Mouse (Mus musculus) midbrain, postnatal 0 days (tissue): Measurements from ENCODE around the gene Tmem150c. TPM values are rescaled to one million over a fixed set of nuclear protein-coding genes. Genes with fewer than 3 reads are reported as not detected.

Experiments used
- ATAC-seq: fragments of 200-750 bp; cut with Nextera tagmentation; 2 replicates; pipeline ENCODE4 v1.8.0; 2017; ENCODE audit warnings: moderate number of reproducible peaks, mild to moderate bottlenecking, moderate TSS enrichment, moderate library complexity; ENCODE audit not compliant: low FRiP score
- DNase-seq: peaks from one replicate; pipeline ENCODE4 v3.0.0-alpha.2; 2015; ENCODE audit warnings: low spot score
- H3K27ac ChIP-seq: fragments of 300-500 bp; sonication (generic); 2 replicates; pipeline ENCODE4 v1.5.1; 2014; ENCODE audit warnings: low read depth, mild to moderate bottlenecking, low read length, mixed read lengths
- H3K27me3 ChIP-seq: fragments of 300-500 bp; sonication (generic); 2 replicates; pipeline ENCODE4 v1.6.1; 2014; ENCODE audit warnings: low read length, control low read depth, mixed read lengths; ENCODE audit not compliant: insufficient read depth
- H3K36me3 ChIP-seq: fragments of 300-500 bp; sonication (generic); 2 replicates; pipeline ENCODE4 v1.6.1; 2014; ENCODE audit warnings: low read length, control low read depth, mixed read lengths; ENCODE audit not compliant: insufficient read depth
- H3K4me1 ChIP-seq: fragments of 300-500 bp; sonication (generic); 2 replicates; pipeline ENCODE4 v1.6.1; 2014; ENCODE audit warnings: mild to moderate bottlenecking, control low read depth, antibody characterized with exemption, low read length, mixed read lengths; ENCODE audit not compliant: insufficient read depth
- H3K4me2 ChIP-seq: fragments of 300-500 bp; sonication (generic); 2 replicates; pipeline ENCODE4 v1.6.1; 2014; ENCODE audit warnings: low read depth, mild to moderate bottlenecking, low read length, mixed read lengths; ENCODE audit not compliant: poor library complexity, severe bottlenecking
- H3K4me3 ChIP-seq: fragments of 300-500 bp; sonication (generic); 2 replicates; pipeline ENCODE4 v1.5.1; 2014; ENCODE audit warnings: low read depth, mild to moderate bottlenecking, low read length, moderate library complexity
- H3K9ac ChIP-seq: fragments of 300-500 bp; sonication (generic); replicated peaks from 2 replicates; pipeline ENCODE4 v1.6.1; 2014; ENCODE audit warnings: mild to moderate bottlenecking, low read length, moderate library complexity, mixed read lengths; ENCODE audit not compliant: poor library complexity, severe bottlenecking
- H3K9me3 ChIP-seq: fragments of 300-500 bp; sonication (generic); 2 replicates; pipeline ENCODE4 v1.6.1; 2016; ENCODE audit warnings: low read length, control low read depth
- CTCF ChIP-seq: IDR thresholded peaks from 2 replicates; pipeline ENCODE4 v1.5.1; 2016; ENCODE audit warnings: antibody characterized with exemption, mild to moderate bottlenecking
- WGBS: fragments of 180-500 bp; shearing (Covaris S2); extraction: QIAGEN DNeasy Blood & Tissue Kit; methylation state at CpG from one replicate; pipeline ENCODE4 v1.1.7; 2014; 5-methylcytosine and 5-hydroxymethylcytosine counted together
- polyA plus RNA-seq: library from polyadenylated mRNA; unstranded; fragments of >200 nt; fragmentation: Nextera tagmentation; extraction: Ambion mirVana; gene quantifications from 2 replicates; pipeline ENCODE4 v1.2.1, GENCODE M21; 2015
- total RNA-seq: library from RNA; depleted of rRNA; stranded (reverse); fragments of >200 nt; gene quantifications from 2 replicates; pipeline ENCODE4 v1.2.3, GENCODE M21; 2014

The Tmem150c gene
- total and polyA plus RNA-seq, 2 experiments from 2014 or later = 49.1 to 63.7 TPM

- H3K9me3 ChIP-seq = no peaks in the 10 kb centered on the region
- peak overlapping the region; percentile 100 for H3K27ac ChIP-seq
- H3K27me3 ChIP-seq = no peaks in the 10 kb centered on the region
- H3K4me1 ChIP-seq = peaks cover 8% of the 10 kb centered on the region; the same call in 1 of the 2 replicates
- peak; percentile 93 for TF ChIP-seq CTCF
- H3K4me2 ChIP-seq = peak overlapping the region; percentile 81
- H3K9ac ChIP-seq = peak overlapping the region; percentile 91
- DNase-seq (peak; percentile 94), ATAC-seq (peak; percentile 83)
- WGBS = under 1% methylated on average over 80 of the region's 113 CpGs
- H3K4me3 ChIP-seq = peak overlapping the region; percentile 62
- H3K36me3 ChIP-seq = peaks cover 2% of the 10 kb centered on the region
Measured at GRCm38 (mm10) chr5:100038714-100039601, 120.7 kb downstream of the Tmem150c start.

- Histone ChIP-seq H3K9ac (peak overlapping the region; percentile 88), H3K4me3 (peak overlapping the region; percentile 62), H3K4me1 (peaks cover 8% of the 10 kb centered on the region; the same call in 1 of the 2 replicates), H3K27me3 (no peaks in the 10 kb centered on the region), H3K36me3 (peaks cover 4% of the 10 kb centered on the region), H3K9me3 (no peaks in the 10 kb centered on the region), H3K27ac (peak overlapping the region; percentile 100), H3K4me2 (peak overlapping the region; percentile 81)
- WGBS = under 1% methylated on average over 29 of the region's 45 CpGs
- TF ChIP-seq CTCF = no peak
- DNase-seq (peak; percentile 85), ATAC-seq (peak; percentile 26)
Measured at GRCm38 (mm10) chr5:100037965-100038713, 121.5 kb downstream of the Tmem150c start.

- no peak for DNase-seq
- Histone ChIP-seq H3K27ac (no peak overlapping the region), H3K4me3 (peak overlapping the region; percentile 62), H3K4me2 (peak overlapping the region; percentile 81), H3K4me1 (0 out of 2 replicates have a peak, but pooled peaks cover 4% of the 10 kb centered on the region), H3K36me3 (peaks cover 9% of the 10 kb centered on the region), H3K9ac (0 out of 2 replicates have a peak overlapping the region, but pooled peaks have one; percentile 9), H3K27me3 (no peaks in the 10 kb centered on the region), H3K9me3 (no peaks in the 10 kb centered on the region)
- WGBS = 15% methylated on average over 7 of the region's 7 CpGs
- TF ChIP-seq CTCF = no peak
- ATAC-seq = no peak
Measured at GRCm38 (mm10) chr5:100036681-100037080, 122.9 kb downstream of the Tmem150c start.

GRCm38 (mm10) chr5:100035950-100036349 is 123.7 kb downstream of the Tmem150c start:
- TF ChIP-seq CTCF = peak; percentile 24
- Histone ChIP-seq H3K4me3 (peak overlapping the region; percentile 62; the same call in 1 of the 2 replicates), H3K27ac (no peak overlapping the region), H3K9ac (no peak overlapping the region), H3K36me3 (peaks cover 9% of the 10 kb centered on the region), H3K4me2 (peak overlapping the region; percentile 81), H3K27me3 (no peaks in the 10 kb centered on the region), H3K4me1 (0 out of 2 replicates have a peak, but pooled peaks cover 4% of the 10 kb centered on the region), H3K9me3 (no peaks in the 10 kb centered on the region)
- DNase-seq = no peak
- no peak for ATAC-seq
- WGBS = 47% methylated on average over 7 of the region's 7 CpGs

- ATAC-seq (no peak; the same call in 1 of the 2 replicates), DNase-seq (no peak)
- TF ChIP-seq CTCF = no peak
- 0 out of 2 replicates have a peak, but pooled peaks cover 4% of the 10 kb centered on the region for H3K4me1 ChIP-seq
- H3K27me3 ChIP-seq = no peaks in the 10 kb centered on the region
- H3K36me3 ChIP-seq = peaks cover 9% of the 10 kb centered on the region
- H3K9me3 ChIP-seq = no peaks in the 10 kb centered on the region
- WGBS = 71% methylated on average over 3 of the region's 3 CpGs
- H3K9ac ChIP-seq = no peak overlapping the region
- H3K4me2 ChIP-seq = no peak overlapping the region
- H3K4me3 ChIP-seq = no peak overlapping the region
- no peak overlapping the region for H3K27ac ChIP-seq
Measured at GRCm38 (mm10) chr5:100032646-100033045, 127.0 kb downstream of the Tmem150c start.
